Mouse (Mus musculus) forebrain, postnatal 0 days (tissue): Measurements from ENCODE around the gene Aamp. TPM values are rescaled to one million over a fixed set of nuclear protein-coding genes. Genes with fewer than 3 reads are reported as not detected.

ENCODE experiments used
- ATAC-seq: fragments of 200-750 bp; cut with Nextera tagmentation; 2 replicates; pipeline ENCODE4 v1.8.0; 2017; ENCODE audit warnings: mild to moderate bottlenecking, moderate library complexity
- DNase-seq: peaks from one replicate; pipeline ENCODE4 v3.0.0-alpha.2; 2015
- H3K27ac ChIP-seq: fragments of 300-500 bp; sonication (generic); 2 replicates; pipeline ENCODE4 v1.5.1; 2014; ENCODE audit warnings: low read depth, mild to moderate bottlenecking, antibody characterized with exemption, low read length, moderate library complexity, mixed read lengths
- H3K27me3 ChIP-seq: fragments of 300-500 bp; sonication (generic); 2 replicates; pipeline ENCODE4 v1.6.1; 2014; ENCODE audit warnings: mild to moderate bottlenecking, low read length, mixed read lengths; ENCODE audit not compliant: insufficient read depth
- H3K36me3 ChIP-seq: fragments of 300-500 bp; sonication (generic); 2 replicates; pipeline ENCODE4 v1.6.1; 2014; ENCODE audit warnings: mild to moderate bottlenecking, moderate library complexity; ENCODE audit not compliant: insufficient read depth
- H3K4me1 ChIP-seq: fragments of 300-500 bp; sonication (generic); 2 replicates; pipeline ENCODE4 v1.6.1; 2014; ENCODE audit warnings: antibody characterized with exemption; ENCODE audit not compliant: insufficient read depth
- H3K4me2 ChIP-seq: fragments of 300-500 bp; sonication (generic); 2 replicates; pipeline ENCODE4 v1.6.1; 2014; ENCODE audit warnings: low read depth, mild to moderate bottlenecking, moderate library complexity
- H3K4me3 ChIP-seq: fragments of 300-500 bp; sonication (generic); 2 replicates; pipeline ENCODE4 v1.5.1; 2014; ENCODE audit warnings: low read depth, low read length, mixed read lengths
- H3K9ac ChIP-seq: fragments of 300-500 bp; sonication (generic); 2 replicates; pipeline ENCODE4 v1.6.1; 2014; ENCODE audit warnings: mild to moderate bottlenecking
- H3K9me3 ChIP-seq: fragments of 300-500 bp; sonication (generic); 2 replicates; pipeline ENCODE4 v1.6.1; 2016; ENCODE audit warnings: low read length
- CTCF ChIP-seq: sonication (generic); IDR thresholded peaks from 2 replicates; pipeline ENCODE4 v1.5.1; 2016; ENCODE audit warnings: antibody characterized with exemption, control low read depth, low read depth
- WGBS: fragments of 180-500 bp; shearing (Covaris S2); extraction: QIAGEN DNeasy Blood & Tissue Kit; methylation state at CpG from one replicate; pipeline ENCODE4 v1.1.7; 2014; 5-methylcytosine and 5-hydroxymethylcytosine counted together
- polyA plus RNA-seq: library from polyadenylated mRNA; unstranded; fragments of >200 nt; fragmentation: Nextera tagmentation; extraction: Ambion mirVana; gene quantifications from 2 replicates; pipeline ENCODE4 v1.2.1, GENCODE M21; 2015
- total RNA-seq: library from RNA; depleted of rRNA; stranded (reverse); fragments of >200 nt; gene quantifications from 2 replicates; pipeline ENCODE4 v1.2.3, GENCODE M21; 2014

Aamp gene
- total and polyA plus RNA-seq, 2 experiments from 2014 or later, result 160 to 215 TPM

- ATAC-seq (no peak), DNase-seq (no peak)
- no peak overlapping the region for H3K4me2 ChIP-seq
- no peak overlapping the region for H3K27ac ChIP-seq
- TF ChIP-seq CTCF, result no peak
- no peaks in the 10 kb centered on the region for H3K9me3 ChIP-seq
- H3K4me3 ChIP-seq, result no peak overlapping the region
- no peaks in the 10 kb centered on the region for H3K36me3 ChIP-seq
- 81% methylated on average over 2 of the region's 2 CpGs for WGBS
- peaks cover 4% of the 10 kb centered on the region; the same call in 1 of the 2 replicates for H3K4me1 ChIP-seq
- H3K27me3 ChIP-seq, result peaks cover 5% of the 10 kb centered on the region; the same call in 1 of the 2 replicates
- H3K9ac ChIP-seq, result no peak overlapping the region
Measured at GRCm38 (mm10) chr1:74302835-74303234, 18.3 kb upstream of the Aamp start.

GRCm38 (mm10) chr1:74302229-74302628 lies 17.7 kb upstream of the Aamp start:
- Histone ChIP-seq H3K4me1 (peaks cover 4% of the 10 kb centered on the region; the same call in 1 of the 2 replicates), H3K27me3 (peaks cover 5% of the 10 kb centered on the region; the same call in 1 of the 2 replicates), H3K27ac (no peak overlapping the region), H3K36me3 (no peaks in the 10 kb centered on the region), H3K9me3 (no peaks in the 10 kb centered on the region), H3K4me3 (no peak overlapping the region), H3K4me2 (no peak overlapping the region), H3K9ac (no peak overlapping the region)
- DNase-seq, result no peak
- 89% methylated on average over 7 of the region's 7 CpGs for WGBS
- no peak for ATAC-seq
- no peak for TF ChIP-seq CTCF

GRCm38 (mm10) chr1:74300347-74301110 lies 16.0 kb upstream of the Aamp start:
- Histone ChIP-seq H3K4me3 (no peak overlapping the region), H3K27me3 (peaks cover 5% of the 10 kb centered on the region; the same call in 1 of the 2 replicates), H3K9ac (no peak overlapping the region), H3K4me2 (no peak overlapping the region), H3K4me1 (peaks cover 4% of the 10 kb centered on the region; the same call in 1 of the 2 replicates), H3K9me3 (no peaks in the 10 kb centered on the region), H3K27ac (no peak overlapping the region), H3K36me3 (no peaks in the 10 kb centered on the region)
- TF ChIP-seq CTCF, result no peak
- DNase-seq (no peak), ATAC-seq (no peak)
- WGBS, result 83% methylated on average over 6 of the region's 6 CpGs

GRCm38 (mm10) chr1:74298996-74299395 lies 14.5 kb upstream of the Aamp start:
- Histone ChIP-seq H3K4me2 (no peak overlapping the region), H3K27me3 (peaks cover 5% of the 10 kb centered on the region; the same call in 1 of the 2 replicates), H3K27ac (no peak overlapping the region), H3K9ac (no peak overlapping the region), H3K4me1 (peaks cover 4% of the 10 kb centered on the region; the same call in 1 of the 2 replicates), H3K9me3 (no peaks in the 10 kb centered on the region), H3K36me3 (no peaks in the 10 kb centered on the region), H3K4me3 (no peak overlapping the region)
- DNase-seq (no peak), ATAC-seq (no peak)
- TF ChIP-seq CTCF, result no peak
- 67% methylated on average over 5 of the region's 5 CpGs for WGBS

- Histone ChIP-seq H3K4me3 (no peak overlapping the region), H3K4me2 (no peak overlapping the region), H3K27ac (no peak overlapping the region), H3K9me3 (no peaks in the 10 kb centered on the region), H3K9ac (no peak overlapping the region), H3K36me3 (no peaks in the 10 kb centered on the region), H3K4me1 (no peaks in the 10 kb centered on the region), H3K27me3 (peaks cover 5% of the 10 kb centered on the region; the same call in 1 of the 2 replicates)
- no peak for ATAC-seq
- 81% methylated on average over 5 of the region's 5 CpGs for WGBS
- DNase-seq, result no peak
- TF ChIP-seq CTCF, result no peak
Measured at GRCm38 (mm10) chr1:74298157-74298750, 13.7 kb upstream of the Aamp start.

GRCm38 (mm10) chr1:74297269-74297668 lies 12.7 kb upstream of the Aamp start:
- Histone ChIP-seq H3K4me1 (no peaks in the 10 kb centered on the region), H3K9me3 (no peaks in the 10 kb centered on the region), H3K9ac (no peak overlapping the region), H3K27ac (no peak overlapping the region), H3K4me2 (no peak overlapping the region), H3K27me3 (0 out of 2 replicates have a peak, but pooled peaks cover 1% of the 10 kb centered on the region), H3K4me3 (no peak overlapping the region), H3K36me3 (peaks cover 8% of the 10 kb centered on the region; the same call in 1 of the 2 replicates)
- no peak for ATAC-seq
- no peak for DNase-seq
- 79% methylated on average over 3 of the region's 3 CpGs for WGBS
- TF ChIP-seq CTCF, result no peak

- no peaks in the 10 kb centered on the region for H3K4me1 ChIP-seq
- ATAC-seq, result no peak
- no peak overlapping the region for H3K4me2 ChIP-seq
- no peaks in the 10 kb centered on the region for H3K9me3 ChIP-seq
- no peak for DNase-seq
- peak overlapping the region; percentile 60 for H3K27ac ChIP-seq
- H3K36me3 ChIP-seq, result peaks cover 12% of the 10 kb centered on the region; the same call in 1 of the 2 replicates
- no peak overlapping the region for H3K9ac ChIP-seq
- no peak for TF ChIP-seq CTCF
- H3K4me3 ChIP-seq, result no peak overlapping the region
- 77% methylated on average over 6 of the region's 6 CpGs for WGBS
- no peaks in the 10 kb centered on the region for H3K27me3 ChIP-seq
Measured at GRCm38 (mm10) chr1:74296477-74296876, 11.9 kb upstream of the Aamp start.
